8 mouse cellular contexts compared by ENCODE assay signal in the genomic region with DNA sequence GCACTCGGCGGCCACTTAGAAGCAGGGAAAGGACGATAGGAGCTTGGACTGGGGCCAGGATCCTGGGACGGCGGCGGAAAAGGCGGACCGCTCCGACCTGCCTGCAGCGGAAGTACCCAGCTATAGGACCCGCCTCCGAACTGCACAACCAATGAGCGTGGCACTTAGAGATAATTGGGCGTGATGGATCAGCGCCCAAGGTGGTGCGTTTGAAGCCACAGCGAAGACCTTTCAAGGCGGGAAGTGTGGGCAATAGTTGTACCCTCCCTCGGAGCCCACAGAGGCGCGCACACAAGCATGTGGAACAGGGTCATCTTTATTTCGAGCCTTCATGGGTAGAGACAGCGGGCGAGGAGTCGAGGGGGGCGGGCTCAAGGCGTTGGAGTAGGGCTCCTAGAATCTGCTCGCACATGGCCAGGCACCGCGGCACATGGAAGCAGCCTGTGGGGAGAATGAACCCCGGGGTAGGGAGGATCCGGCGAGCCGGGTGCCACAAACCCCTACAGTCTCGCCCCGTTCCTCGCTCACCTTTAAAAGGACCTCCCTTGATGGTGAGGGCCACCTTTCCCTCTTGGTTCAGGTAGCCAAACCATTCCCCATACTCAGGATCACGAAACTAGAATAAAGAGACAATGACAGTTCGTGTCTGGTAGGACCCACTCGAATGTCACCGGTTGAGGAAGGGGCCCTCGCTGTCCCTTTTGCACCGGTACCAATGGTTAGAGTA. TPM values are rescaled to one million over a fixed set of nuclear protein-coding genes. Genes with fewer than 3 reads are reported as not detected.
DNase-seq lines count a peak whose midpoint lies in the region; ATAC-seq and TF ChIP-seq lines count a peak whose summit lies in the region.

Arhgap4 (minus strand) TSS at position 48 of the 727 bp plus-strand sequence.
Naa10 (minus strand) TSS at position 122 of the 727 bp plus-strand sequence.

- peak within 1 kb of the TSS; percentile 95 for H3K4me2 ChIP-seq in CH12.LX (ENCODE audit: insufficient read depth, low read depth, poor library complexity, severe bottlenecking)
- peak within 1 kb of the TSS; percentile 73 for H3K4me2 ChIP-seq in heart, embryonic 16.5 days (ENCODE audit: low read depth, low read length)
- H3K4me2 ChIP-seq in liver, embryonic 15.5 days = peak within 1 kb of the TSS; percentile 90
- peak within 1 kb of the TSS; percentile 67 for H3K4me2 ChIP-seq in neural tube, embryonic 12.5 days (replicated peaks)

- H3K4me1 ChIP-seq in CH12.LX (ENCODE audit: control insufficient read depth in 1 of 2, insufficient read depth in 2 of 2) = peaks cover 2 to 18% of the 10 kb centered on the region in 2 experiments; a peak in 2 of 4 replicates
- H3K4me1 ChIP-seq in forebrain, embryonic 10.5 days = peaks cover 8% of the 10 kb centered on the region
- H3K4me1 ChIP-seq in heart, embryonic 16.5 days (ENCODE audit: control insufficient read depth, insufficient read depth, low read length) = peaks cover 3% of the 10 kb centered on the region; the same call in 1 of the 2 replicates
- H3K4me1 ChIP-seq in liver, embryonic 15.5 days (replicated peaks) = 0 out of 2 replicates have a peak, but pooled peaks cover 7% of the 10 kb centered on the region
- peaks cover 5% of the 10 kb centered on the region; the same call in 1 of the 2 replicates for H3K4me1 ChIP-seq in neural tube, embryonic 12.5 days

- TF ChIP-seq EP300 in CH12.LX (IDR thresholded peaks at IDR 0.05; ENCODE audit: low read length) = no peak

- peak within 1 kb of the TSS; percentile 66 to 92 (median 66) for H3K4me3 ChIP-seq in CH12.LX (replicated peaks in 1 of 3; ENCODE audit: low read depth in 2 of 3, low read length in 2 of 3, poor library complexity in 1 of 3)
- peak within 1 kb of the TSS; percentile 67 for H3K4me3 ChIP-seq in forebrain, embryonic 10.5 days
- peak within 1 kb of the TSS; percentile 67 for H3K4me3 ChIP-seq in heart, embryonic 16.5 days (ENCODE audit: low read length)
- peak within 1 kb of the TSS; percentile 68 for H3K4me3 ChIP-seq in liver, embryonic 15.5 days (replicated peaks)
- peak within 1 kb of the TSS; percentile 52 for H3K4me3 ChIP-seq in neural tube, embryonic 12.5 days

- DNase-seq in CH12.LX (ENCODE audit: extremely low read depth) = peak; percentile 82
- peak; percentile 63 for DNase-seq in c-Kit-positive CD71-negative TER-119-negative erythroid progenitor cells, embryonic 14.5 days (ENCODE audit: low read depth)
- DNase-seq in forebrain, embryonic 10.5 days (ENCODE audit: extremely low spot score, low spot score) = peak; percentile 81
- DNase-seq in kidney, postnatal 36 days = peak; percentile 90 to 94
- DNase-seq in testis, postnatal 10 days (ENCODE audit: low spot score) = peak; percentile 90

- peak; percentile 96 for ATAC-seq in heart, embryonic 16.5 days (replicated peaks; ENCODE audit: extremely low read depth, insufficient read depth, low FRiP score)
- peak; percentile 97 for ATAC-seq in liver, embryonic 15.5 days (ENCODE audit: insufficient read depth)
- ATAC-seq in neural tube, embryonic 12.5 days (ENCODE audit: low FRiP score, low read depth) = peak; percentile 97

- in situ Hi-C loops in CH12.LX (cut with MboI; ENCODE audit: low pct_ligation_motif_present, low pct_unique_long_range_greater_than_20kb, low sequenced_read_pairs) = no loop called here

- H3K36me3 ChIP-seq in CH12.LX (replicated peaks in 1 of 2; ENCODE audit: control insufficient read depth in 1 of 2, insufficient read depth in 1 of 2, low read length in 1 of 2) = peaks cover 33 to 51% of the 10 kb centered on the region in 2 experiments
- H3K36me3 ChIP-seq in forebrain, embryonic 10.5 days (replicated peaks) = peaks cover 32% of the 10 kb centered on the region
- H3K36me3 ChIP-seq in heart, embryonic 16.5 days (ENCODE audit: control insufficient read depth, insufficient read depth) = 0 out of 2 replicates have a peak, but pooled peaks cover 2% of the 10 kb centered on the region
- peaks cover 11% of the 10 kb centered on the region; the same call in 1 of the 2 replicates for H3K36me3 ChIP-seq in liver, embryonic 15.5 days (replicated peaks)
- peaks cover 10% of the 10 kb centered on the region for H3K36me3 ChIP-seq in neural tube, embryonic 12.5 days

- H3K27me3 ChIP-seq in CH12.LX (replicated peaks) = no peaks in the 10 kb centered on the region
- no peaks in the 10 kb centered on the region for H3K27me3 ChIP-seq in forebrain, embryonic 10.5 days (ENCODE audit: poor library complexity, severe bottlenecking)
- H3K27me3 ChIP-seq in heart, embryonic 16.5 days (ENCODE audit: control insufficient read depth, insufficient read depth, low read length) = no peaks in the 10 kb centered on the region
- H3K27me3 ChIP-seq in liver, embryonic 15.5 days = no peaks in the 10 kb centered on the region
- H3K27me3 ChIP-seq in neural tube, embryonic 12.5 days (replicated peaks) = no peaks in the 10 kb centered on the region

- H3K9me3 ChIP-seq in CH12.LX (replicated peaks; ENCODE audit: low read length) = no peaks in the 10 kb centered on the region
- H3K9me3 ChIP-seq in forebrain, embryonic 10.5 days = no peaks in the 10 kb centered on the region
- no peaks in the 10 kb centered on the region for H3K9me3 ChIP-seq in heart, embryonic 16.5 days (replicated peaks; ENCODE audit: control insufficient read depth, low read length)
- H3K9me3 ChIP-seq in liver, embryonic 15.5 days (replicated peaks) = no peaks in the 10 kb centered on the region
- no peaks in the 10 kb centered on the region for H3K9me3 ChIP-seq in neural tube, embryonic 12.5 days

- peak within 1 kb of the TSS; percentile 63 for H3K27ac ChIP-seq in CH12.LX (ENCODE audit: insufficient read depth, low read depth)
- peak within 1 kb of the TSS; percentile 89 for H3K27ac ChIP-seq in forebrain, embryonic 10.5 days
- H3K27ac ChIP-seq in heart, embryonic 16.5 days (ENCODE audit: low read length) = peak within 1 kb of the TSS; percentile 86
- H3K27ac ChIP-seq in liver, embryonic 15.5 days (replicated peaks) = peak within 1 kb of the TSS; percentile 74
- H3K27ac ChIP-seq in neural tube, embryonic 12.5 days = no peak within 1 kb of the TSS

- 17% methylated on average over 43 of the region's 43 CpGs for WGBS in forebrain, embryonic 10.5 days
- 11% methylated on average over 43 of the region's 43 CpGs for WGBS in heart, embryonic 16.5 days
- 19% methylated on average over 43 of the region's 43 CpGs for WGBS in liver, embryonic 15.5 days (ENCODE audit: insufficient replicate concordance)
- 16% methylated on average over 43 of the region's 43 CpGs for WGBS in neural tube, embryonic 12.5 days

- TF ChIP-seq CTCF in CH12.LX (conservative IDR thresholded peaks at IDR 0.05 in 1 of 2, IDR thresholded peaks at IDR 0.05 in 1 of 2; ENCODE audit: low read depth in 2 of 2, low read length in 2 of 2) = no peak

- H3K79me2 ChIP-seq in CH12.LX (replicated peaks; ENCODE audit: control insufficient read depth, extremely low read depth, insufficient read depth, poor library complexity, severe bottlenecking) = peaks cover 16% of the 10 kb centered on the region

- peak; percentile 79 for TF ChIP-seq POLR2A in CH12.LX (IDR thresholded peaks at IDR 0.05; ENCODE audit: low read depth, low read length)

- TF ChIP-seq RAD21 in CH12.LX (IDR thresholded peaks at IDR 0.05; ENCODE audit: low read depth, low read length) = no peak

- dilution Hi-C loops in CH12.LX (cut with MboI; ENCODE audit: extremely low pct_ligation_motif_present, extremely low pct_unique_long_range_greater_than_20kb, low sequenced_read_pairs) = no loop called here

- H3K9ac ChIP-seq in CH12.LX (ENCODE audit: insufficient read depth, low read depth) = peak within 1 kb of the TSS; percentile 57
- peak within 1 kb of the TSS; percentile 72 for H3K9ac ChIP-seq in heart, embryonic 16.5 days (ENCODE audit: low read length)
- H3K9ac ChIP-seq in liver, embryonic 15.5 days = peak within 1 kb of the TSS; percentile 69
- peak within 1 kb of the TSS; percentile 62 for H3K9ac ChIP-seq in neural tube, embryonic 12.5 days

TF ChIP-seq in CH12.LX, 34 proteins besides CTCF, POLR2A, EP300 and RAD21 (continues in another document):
- TF ChIP-seq USF2 (conservative IDR thresholded peaks at IDR 0.05; ENCODE audit: low read depth, low read length) = no peak
- TF ChIP-seq MAX (IDR thresholded peaks at IDR 0.05; ENCODE audit: low read length) = peak; percentile 82
- peak; percentile 62; the same call in 1 of the 2 replicates for TF ChIP-seq SIN3A (IDR thresholded peaks at IDR 0.05; ENCODE audit: low read length)
- peak; percentile 75; the same call in 1 of the 2 replicates for TF ChIP-seq E2F4 (IDR thresholded peaks at IDR 0.05; ENCODE audit: insufficient replicate concordance, low read depth, low read length)
- TF ChIP-seq ZMIZ1 (IDR thresholded peaks at IDR 0.05; ENCODE audit: low read depth, low read length) = peak; percentile 82
- TF ChIP-seq MAFK (IDR thresholded peaks at IDR 0.05; ENCODE audit: insufficient replicate concordance, low read length) = no peak
- peak; percentile 87 for TF ChIP-seq MXI1 (IDR thresholded peaks at IDR 0.05; ENCODE audit: low read depth, low read length)
- peak; percentile 87 for TF ChIP-seq POLR2AphosphoS2 (IDR thresholded peaks at IDR 0.05; ENCODE audit: low read depth, low read length)
- TF ChIP-seq NELFE (IDR thresholded peaks at IDR 0.05; ENCODE audit: low read depth, low read length) = peak; percentile 71
- peak; percentile 68 for TF ChIP-seq HCFC1 (IDR thresholded peaks at IDR 0.05; ENCODE audit: low read depth, low read length)
- TF ChIP-seq CHD1 (IDR thresholded peaks at IDR 0.05; ENCODE audit: low read depth, low read length) = no peak
- TF ChIP-seq KAT2A (IDR thresholded peaks at IDR 0.05; ENCODE audit: insufficient replicate concordance, low read length) = 0 out of 2 replicates have a peak, but pooled peaks have one; percentile 60

RNA-seq across cellular contexts. Expression of gene Arhgap4, which starts in this region (rescaled TPM):
- total RNA-seq in CH12.LX (2012; rRNA removed) (13.6 and 14.3 TPM in 2 replicates), CH12.LX (2014; rRNA removed) (10.9 and 13.9 TPM in 2 replicates)
- 24.1 and 24.5 TPM in 2 replicates for polyA plus RNA-seq in CH12.LX (2012; ENCODE audit: insufficient read length, low read depth)
- polyA plus RNA-seq in forebrain, embryonic 10.5 days (2016; fragmentation: Nextera tagmentation; extraction: Ambion mirVana) = 2.0 and 3.2 TPM in 2 replicates
- 3.7 and 4.7 TPM in 2 replicates for polyA plus RNA-seq in heart, embryonic 16.5 days (2015; fragmentation: Nextera tagmentation; extraction: Ambion mirVana)
- 6.4 and 7.7 TPM in 2 replicates for polyA plus RNA-seq in liver, embryonic 15.5 days (2015; fragmentation: Nextera tagmentation; extraction: Ambion mirVana)
- polyA plus RNA-seq in neural tube, embryonic 12.5 days (2016; fragmentation: Nextera tagmentation; extraction: Ambion mirVana) = 2.4 and 3.1 TPM in 2 replicates

RNA-seq across cellular contexts. Expression of gene Naa10, which starts in this region (rescaled TPM):
- total RNA-seq in CH12.LX (2012; rRNA removed) (148 and 184 TPM in 2 replicates), CH12.LX (2014; rRNA removed) (152 and 166 TPM in 2 replicates)
- polyA plus RNA-seq in CH12.LX (2012; ENCODE audit: insufficient read length, low read depth) = 144 and 152 TPM in 2 replicates
- polyA plus RNA-seq in forebrain, embryonic 10.5 days (2016; fragmentation: Nextera tagmentation; extraction: Ambion mirVana) = 171 and 175 TPM in 2 replicates
- polyA plus RNA-seq in heart, embryonic 16.5 days (2015; fragmentation: Nextera tagmentation; extraction: Ambion mirVana) = 89.8 and 97.1 TPM in 2 replicates
- polyA plus RNA-seq in liver, embryonic 15.5 days (2015; fragmentation: Nextera tagmentation; extraction: Ambion mirVana) = 72.4 and 79.2 TPM in 2 replicates
- 112 and 114 TPM in 2 replicates for polyA plus RNA-seq in neural tube, embryonic 12.5 days (2016; fragmentation: Nextera tagmentation; extraction: Ambion mirVana)
